Mouse (Mus musculus) midbrain, postnatal 0 days (tissue): ENCODE data around the gene Chka. TPM values are rescaled to one million over a fixed set of nuclear protein-coding genes. Genes with fewer than 3 reads are reported as not detected.

Experiments
- ATAC-seq: fragments of 200-750 bp; cut with Nextera tagmentation; 2 replicates; pipeline ENCODE4 v1.8.0; 2017; ENCODE audit warnings: moderate number of reproducible peaks, mild to moderate bottlenecking, moderate TSS enrichment, moderate library complexity; ENCODE audit not compliant: low FRiP score
- DNase-seq: peaks from one replicate; pipeline ENCODE4 v3.0.0-alpha.2; 2015; ENCODE audit warnings: low spot score
- H3K27ac ChIP-seq: fragments of 300-500 bp; sonication (generic); 2 replicates; pipeline ENCODE4 v1.5.1; 2014; ENCODE audit warnings: low read depth, mild to moderate bottlenecking, low read length, mixed read lengths
- H3K27me3 ChIP-seq: fragments of 300-500 bp; sonication (generic); 2 replicates; pipeline ENCODE4 v1.6.1; 2014; ENCODE audit warnings: low read length, control low read depth, mixed read lengths; ENCODE audit not compliant: insufficient read depth
- H3K36me3 ChIP-seq: fragments of 300-500 bp; sonication (generic); 2 replicates; pipeline ENCODE4 v1.6.1; 2014; ENCODE audit warnings: low read length, control low read depth, mixed read lengths; ENCODE audit not compliant: insufficient read depth
- H3K4me1 ChIP-seq: fragments of 300-500 bp; sonication (generic); 2 replicates; pipeline ENCODE4 v1.6.1; 2014; ENCODE audit warnings: mild to moderate bottlenecking, control low read depth, antibody characterized with exemption, low read length, mixed read lengths; ENCODE audit not compliant: insufficient read depth
- H3K4me2 ChIP-seq: fragments of 300-500 bp; sonication (generic); 2 replicates; pipeline ENCODE4 v1.6.1; 2014; ENCODE audit warnings: low read depth, mild to moderate bottlenecking, low read length, mixed read lengths; ENCODE audit not compliant: poor library complexity, severe bottlenecking
- H3K4me3 ChIP-seq: fragments of 300-500 bp; sonication (generic); 2 replicates; pipeline ENCODE4 v1.5.1; 2014; ENCODE audit warnings: low read depth, mild to moderate bottlenecking, low read length, moderate library complexity
- H3K9ac ChIP-seq: fragments of 300-500 bp; sonication (generic); replicated peaks from 2 replicates; pipeline ENCODE4 v1.6.1; 2014; ENCODE audit warnings: mild to moderate bottlenecking, low read length, moderate library complexity, mixed read lengths; ENCODE audit not compliant: poor library complexity, severe bottlenecking
- H3K9me3 ChIP-seq: fragments of 300-500 bp; sonication (generic); 2 replicates; pipeline ENCODE4 v1.6.1; 2016; ENCODE audit warnings: low read length, control low read depth
- CTCF ChIP-seq: IDR thresholded peaks from 2 replicates; pipeline ENCODE4 v1.5.1; 2016; ENCODE audit warnings: antibody characterized with exemption, mild to moderate bottlenecking
- WGBS: fragments of 180-500 bp; shearing (Covaris S2); extraction: QIAGEN DNeasy Blood & Tissue Kit; methylation state at CpG from one replicate; pipeline ENCODE4 v1.1.7; 2014; 5-methylcytosine and 5-hydroxymethylcytosine counted together
- polyA plus RNA-seq: library from polyadenylated mRNA; unstranded; fragments of >200 nt; fragmentation: Nextera tagmentation; extraction: Ambion mirVana; gene quantifications from 2 replicates; pipeline ENCODE4 v1.2.1, GENCODE M21; 2015
- total RNA-seq: library from RNA; depleted of rRNA; stranded (reverse); fragments of >200 nt; gene quantifications from 2 replicates; pipeline ENCODE4 v1.2.3, GENCODE M21; 2014

Gene Chka
- total and polyA plus RNA-seq, 2 experiments from 2014 or later: 56.3 to 62.7 TPM

DNA sequence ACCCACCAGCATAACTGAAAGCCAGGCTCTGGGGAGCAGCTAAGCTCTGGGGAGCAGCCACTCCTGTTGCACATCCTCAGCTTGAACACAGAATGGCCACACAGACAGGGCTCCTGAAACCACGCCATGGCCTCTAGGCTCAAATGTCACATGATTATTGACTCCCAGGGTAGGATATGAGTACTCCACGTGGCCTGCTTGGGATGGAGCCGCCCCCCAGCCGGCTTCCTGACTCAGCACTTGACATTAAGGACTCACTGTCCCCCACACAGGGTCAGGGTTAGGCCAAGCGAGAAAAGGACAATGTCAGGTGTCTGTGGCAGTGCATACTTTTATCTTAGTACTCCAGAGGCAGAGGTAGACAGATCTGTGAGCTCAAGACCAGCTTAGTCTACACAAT, 58.6 kb downstream of the Chka start:
- Histone ChIP-seq H3K4me2 (no peak overlapping the region), H3K27me3 (no peaks in the 10 kb centered on the region), H3K9me3 (no peaks in the 10 kb centered on the region), H3K4me1 (peaks cover 12% of the 10 kb centered on the region), H3K36me3 (peaks cover 16% of the 10 kb centered on the region; the same call in 1 of the 2 replicates), H3K27ac (no peak overlapping the region), H3K4me3 (no peak overlapping the region), H3K9ac (no peak overlapping the region)
- 84% methylated on average over 5 of the region's 5 CpGs for WGBS
- no peak for DNase-seq
- ATAC-seq: no peak
- TF ChIP-seq CTCF: no peak

DNA sequence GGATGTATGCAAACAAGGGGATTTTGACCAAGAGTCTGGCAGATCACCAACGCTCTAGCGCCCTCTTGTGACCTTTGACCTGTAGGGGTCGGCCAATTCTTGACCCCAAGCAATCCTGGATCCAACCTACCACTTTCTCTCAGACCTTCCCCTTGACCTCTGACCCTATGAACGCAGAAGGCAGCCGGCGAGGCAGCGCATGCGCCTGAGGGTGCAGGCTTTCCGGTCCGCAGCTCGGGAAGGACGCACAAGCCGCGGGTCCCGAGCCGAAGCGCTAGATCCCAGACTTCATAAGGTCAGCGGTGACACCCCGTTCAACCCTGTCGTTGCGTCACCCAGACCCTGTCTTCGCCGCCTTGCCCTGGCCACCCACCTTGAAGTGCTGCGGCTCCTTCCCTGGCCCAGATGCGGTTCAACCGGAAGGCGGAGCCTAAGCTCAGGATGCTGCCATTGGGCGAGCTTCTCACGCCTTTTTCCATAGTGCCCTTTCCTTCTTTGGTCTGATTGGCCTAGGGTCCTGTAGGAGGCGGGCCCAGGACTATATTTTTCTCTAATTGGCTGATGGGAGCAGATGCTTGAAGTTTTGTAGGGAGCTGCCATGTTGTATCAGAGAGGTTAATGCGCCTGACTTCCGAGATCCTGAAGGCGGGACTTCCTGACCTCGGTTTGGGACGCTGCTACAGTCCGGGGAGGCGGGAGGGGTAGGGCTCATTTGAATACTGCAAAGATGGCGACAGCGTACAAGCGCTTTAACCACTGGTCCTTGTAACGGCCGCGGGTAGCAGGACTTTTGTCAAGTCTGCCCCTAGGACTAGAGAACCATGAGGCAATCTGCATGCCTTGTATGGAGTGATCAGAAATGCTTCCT, 61.0 kb downstream of the Chka start, which contains the start of gene Ndufs8:
TSS of gene Ndufs8 (minus strand) at position 438 of the 868 bp plus-strand sequence.
- Histone ChIP-seq H3K27me3 (no peaks in the 10 kb centered on the region), H3K36me3 (peaks cover 16% of the 10 kb centered on the region; the same call in 1 of the 2 replicates), H3K9me3 (no peaks in the 10 kb centered on the region), H3K4me2 (peak within 1 kb of the TSS; percentile 74), H3K4me1 (peaks cover 8% of the 10 kb centered on the region), H3K9ac (peak within 1 kb of the TSS; percentile 60), H3K27ac (peak within 1 kb of the TSS; percentile 69), H3K4me3 (peak within 1 kb of the TSS; percentile 62)
- WGBS: under 1% methylated on average over 43 of the region's 43 CpGs
- peak; percentile 99 for DNase-seq
- TF ChIP-seq CTCF: peak; percentile 34; the same call in 1 of the 2 replicates
- peak; percentile 96 for ATAC-seq

DNA sequence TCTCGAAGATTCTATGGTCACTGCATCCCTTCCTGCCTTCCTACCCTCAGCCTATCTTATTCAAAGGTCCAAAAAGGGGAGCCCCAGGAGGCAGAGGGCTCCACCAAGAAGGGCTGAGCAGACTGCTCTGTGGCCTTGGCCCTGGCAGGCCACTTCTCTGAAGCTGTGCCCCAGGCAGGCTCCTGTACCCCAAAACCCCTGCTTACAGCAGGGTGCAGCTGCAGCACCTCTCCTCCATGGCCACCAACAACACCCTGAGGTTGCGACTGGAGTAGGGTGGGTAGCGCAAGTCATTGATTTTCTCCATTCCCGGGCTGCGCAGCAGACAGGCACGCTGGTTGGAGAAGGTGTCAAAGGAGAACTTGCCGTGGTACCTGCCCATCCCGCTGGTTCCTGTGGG, 62.1 kb downstream of the Chka start:
- Histone ChIP-seq H3K4me2 (peak overlapping the region; percentile 69), H3K9me3 (no peaks in the 10 kb centered on the region), H3K9ac (0 out of 2 replicates have a peak overlapping the region, but pooled peaks have one; percentile 52), H3K27me3 (no peaks in the 10 kb centered on the region), H3K4me3 (peak overlapping the region; percentile 62; the same call in 1 of the 2 replicates), H3K4me1 (peaks cover 8% of the 10 kb centered on the region; the same call in 1 of the 2 replicates), H3K27ac (peak overlapping the region; percentile 69; the same call in 1 of the 2 replicates), H3K36me3 (peaks cover 16% of the 10 kb centered on the region; the same call in 1 of the 2 replicates)
- WGBS: 88% methylated on average over 8 of the region's 8 CpGs
- ATAC-seq (no peak), DNase-seq (no peak)
- no peak for TF ChIP-seq CTCF

DNA sequence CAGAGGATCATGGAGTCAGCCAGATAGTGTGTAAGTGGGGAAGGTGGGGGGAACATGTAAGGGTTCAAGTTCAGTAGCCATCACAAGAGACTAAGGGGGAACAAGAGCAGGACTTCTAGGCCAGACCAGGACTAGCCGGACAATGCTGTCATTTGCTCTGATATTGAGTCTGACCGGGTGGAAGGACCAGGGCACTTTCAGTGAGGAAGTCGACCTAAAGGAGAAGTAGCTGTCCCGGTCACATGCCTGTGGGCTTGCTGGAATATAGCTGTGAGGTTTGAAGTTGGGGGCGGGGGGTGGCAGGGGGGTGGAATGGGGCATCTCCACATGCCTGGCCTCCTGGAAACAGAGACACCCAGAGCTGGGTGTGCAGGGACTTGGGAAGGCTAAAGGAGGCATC, 63.0 kb downstream of the Chka start:
- Histone ChIP-seq H3K27ac (no peak overlapping the region), H3K36me3 (peaks cover 9% of the 10 kb centered on the region; the same call in 1 of the 2 replicates), H3K4me2 (no peak overlapping the region), H3K4me1 (peaks cover 8% of the 10 kb centered on the region; the same call in 1 of the 2 replicates), H3K9me3 (no peaks in the 10 kb centered on the region), H3K27me3 (no peaks in the 10 kb centered on the region), H3K9ac (no peak overlapping the region), H3K4me3 (no peak overlapping the region)
- ATAC-seq (no peak), DNase-seq (no peak)
- 89% methylated on average over 5 of the region's 5 CpGs for WGBS
- TF ChIP-seq CTCF: no peak

DNA sequence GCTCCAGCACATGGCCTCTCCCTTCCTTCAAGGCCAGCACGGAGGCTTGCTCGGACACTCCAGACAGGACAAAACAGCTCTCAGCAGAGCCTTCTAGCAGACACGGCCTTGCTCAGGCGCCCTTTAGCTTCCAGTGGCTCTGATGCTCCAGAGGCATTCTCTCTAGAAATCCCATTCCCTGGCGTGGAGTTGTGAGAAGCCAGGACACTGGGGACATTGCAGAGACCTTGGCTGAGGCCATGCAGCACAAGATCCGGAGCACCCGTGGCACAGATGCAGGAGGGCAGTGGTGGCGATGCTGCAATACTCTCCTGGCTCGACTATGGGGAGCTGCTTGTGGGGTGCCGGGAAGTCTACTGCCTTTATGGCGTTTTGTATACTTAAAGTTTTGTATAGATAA, 65.2 kb downstream of the Chka start:
- no peak for ATAC-seq

DNA sequence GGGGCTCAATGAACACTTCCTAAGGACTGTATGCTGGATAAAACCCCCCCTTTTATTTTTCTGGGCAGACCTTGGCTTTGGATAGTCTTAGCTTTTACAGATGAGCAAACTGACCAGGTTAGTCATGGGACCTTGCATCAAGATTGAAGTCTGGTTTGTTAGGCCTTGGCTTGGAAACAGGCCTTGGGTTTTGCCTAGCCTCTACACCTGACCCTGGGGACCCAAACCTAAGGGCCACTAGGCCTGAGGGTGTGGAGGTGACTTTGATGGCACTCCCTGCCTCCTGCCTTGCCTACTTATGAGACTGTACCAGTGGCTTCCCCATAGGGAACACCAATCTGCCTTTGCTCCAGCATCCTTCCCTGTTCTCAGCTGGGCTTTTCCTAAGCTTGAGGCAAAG, 68.4 kb downstream of the Chka start:
- ATAC-seq (no peak), DNase-seq (no peak)
- H3K36me3 ChIP-seq: no peaks in the 10 kb centered on the region
- H3K4me3 ChIP-seq: no peak overlapping the region
- H3K27ac ChIP-seq: no peak overlapping the region
- no peaks in the 10 kb centered on the region for H3K27me3 ChIP-seq
- H3K4me2 ChIP-seq: no peak overlapping the region
- no peaks in the 10 kb centered on the region for H3K4me1 ChIP-seq
- TF ChIP-seq CTCF: no peak
- no peaks in the 10 kb centered on the region for H3K9me3 ChIP-seq
- H3K9ac ChIP-seq: no peak overlapping the region

More for the DNA sequence above, 65.2 kb downstream of the Chka start:
- DNase-seq: no peak
- no peaks in the 10 kb centered on the region for H3K9me3 ChIP-seq
- no peak overlapping the region for H3K4me3 ChIP-seq
- TF ChIP-seq CTCF: no peak
- peaks cover 8% of the 10 kb centered on the region; the same call in 1 of the 2 replicates for H3K4me1 ChIP-seq
- 77% methylated on average over 11 of the region's 11 CpGs for WGBS
- no peaks in the 10 kb centered on the region for H3K27me3 ChIP-seq
- H3K9ac ChIP-seq: no peak overlapping the region
- H3K27ac ChIP-seq: no peak overlapping the region
- no peaks in the 10 kb centered on the region for H3K36me3 ChIP-seq
- H3K4me2 ChIP-seq: no peak overlapping the region
